Mouse (Mus musculus) cerebellum, adult 2 months (tissue): ENCODE data around the gene Ngfr.

Source experiments
- CTCF ChIP-seq: fragments of 200-500 bp; IDR thresholded peaks from 2 replicates; pipeline ENCODE4 v1.5.1; 2011; ENCODE audit warnings: low read depth, mild to moderate bottlenecking, control low read depth, low read length, moderate library complexity, borderline replicate concordance; ENCODE audit not compliant: insufficient read depth
- POLR2A ChIP-seq: fragments of 200-500 bp; IDR thresholded peaks from 2 replicates; pipeline ENCODE4 v1.6.1; 2011; ENCODE audit warnings: low read length, control low read depth, borderline replicate concordance; ENCODE audit not compliant: insufficient read depth

DNA sequence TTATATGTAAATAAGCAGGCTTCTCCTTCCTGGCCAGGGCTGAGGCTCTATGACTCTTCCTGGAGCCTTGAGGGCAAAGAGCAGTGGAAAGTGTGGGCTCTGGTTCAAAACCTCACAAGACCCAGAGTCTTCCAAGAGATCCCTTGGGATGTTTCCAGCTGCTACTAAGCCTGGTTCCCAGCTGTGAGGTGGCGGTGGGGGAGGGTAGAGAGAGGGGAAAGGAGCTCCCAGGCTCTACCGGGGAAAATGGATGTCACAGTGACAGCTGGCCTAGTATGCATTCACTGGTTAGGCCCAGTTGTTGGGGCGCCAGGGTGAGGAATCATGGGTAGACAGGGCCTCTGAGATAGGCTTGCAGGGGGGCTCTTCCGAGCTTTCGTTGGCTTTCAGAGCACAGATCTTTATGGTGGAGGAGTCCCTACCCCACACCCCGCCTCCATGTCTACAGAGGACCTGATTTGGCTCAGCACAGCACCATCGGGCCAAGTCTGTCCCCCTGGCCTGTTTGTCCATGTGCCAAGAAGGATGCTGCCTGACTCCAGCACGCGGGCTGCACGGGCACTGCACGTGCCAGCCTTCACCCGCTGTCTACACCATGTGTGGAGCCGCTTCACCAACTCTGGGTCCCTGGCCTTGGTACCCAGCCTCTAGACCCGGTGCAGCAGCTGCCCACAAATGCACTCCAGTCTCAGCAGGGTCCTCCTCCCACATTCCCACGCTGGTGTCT lies 49.0 kb downstream of the Ngfr start:
- no peak for TF ChIP-seq CTCF
- TF ChIP-seq POLR2A: no peak
